Mouse (Mus musculus) midbrain, embryonic 12.5 days (tissue): ENCODE results near the gene Ddr1. TPM values are rescaled to one million over a fixed set of nuclear protein-coding genes. Genes with fewer than 3 reads are reported as not detected.
A peak's percentile ranks its signal among the peaks of the same experiment; 100 is the strongest.

Experiments
- ATAC-seq: fragments of 200-750 bp; cut with Nextera tagmentation; 2 replicates; pipeline ENCODE4 v1.8.0; 2017; ENCODE audit warnings: low read depth, moderate TSS enrichment, moderate library complexity; ENCODE audit not compliant: low FRiP score
- H3K27ac ChIP-seq: fragments of 300-500 bp; sonication (generic); replicated peaks from 2 replicates; pipeline ENCODE4 v1.5.1; 2016; ENCODE audit warnings: mild to moderate bottlenecking
- H3K27me3 ChIP-seq: fragments of 300-500 bp; sonication (generic); 2 replicates; pipeline ENCODE4 v1.6.1; 2016; ENCODE audit warnings: mild to moderate bottlenecking
- H3K36me3 ChIP-seq: fragments of 300-500 bp; sonication (generic); 2 replicates; pipeline ENCODE4 v1.6.1; 2016
- H3K4me1 ChIP-seq: fragments of 300-500 bp; sonication (generic); 2 replicates; pipeline ENCODE4 v1.6.1; 2016
- H3K4me2 ChIP-seq: fragments of 300-500 bp; sonication (generic); replicated peaks from 2 replicates; pipeline ENCODE4 v1.6.1; 2016; ENCODE audit warnings: mild to moderate bottlenecking, moderate library complexity
- H3K4me3 ChIP-seq: fragments of 300-500 bp; sonication (generic); 2 replicates; pipeline ENCODE4 v1.5.1; 2016; ENCODE audit warnings: mild to moderate bottlenecking
- H3K9ac ChIP-seq: fragments of 300-500 bp; sonication (generic); replicated peaks from 2 replicates; pipeline ENCODE4 v1.6.1; 2016; ENCODE audit warnings: mild to moderate bottlenecking, moderate library complexity
- H3K9me3 ChIP-seq: fragments of 300-500 bp; sonication (generic); 2 replicates; pipeline ENCODE4 v1.6.1; 2016; ENCODE audit warnings: mild to moderate bottlenecking
- WGBS: fragments of 180-500 bp; shearing (Covaris S2); methylation state at CpG from one replicate; pipeline ENCODE4 v1.1.7; 2016; 5-methylcytosine and 5-hydroxymethylcytosine counted together
- polyA plus RNA-seq: library from polyadenylated mRNA; unstranded; fragments of >200 nt; fragmentation: Nextera tagmentation; extraction: Ambion mirVana; gene quantifications from 2 replicates; pipeline ENCODE4 v1.2.1, GENCODE M21; 2016

Ddr1 gene
- polyA plus RNA-seq, 1 experiment from 2014 or later: 201 TPM

- H3K9me3 ChIP-seq: no peaks in the 10 kb centered on the region
- peaks cover 58% of the 10 kb centered on the region for H3K4me1 ChIP-seq
- peaks cover 14% of the 10 kb centered on the region for H3K36me3 ChIP-seq
- H3K27me3 ChIP-seq: no peaks in the 10 kb centered on the region
- under 1% methylated on average over 50 of the region's 66 CpGs for WGBS
- peak; percentile 25 for ATAC-seq
- peak overlapping the region; percentile 89 for H3K4me3 ChIP-seq
- H3K27ac ChIP-seq: peak overlapping the region; percentile 100
- peak overlapping the region; percentile 84 for H3K4me2 ChIP-seq
- H3K9ac ChIP-seq: peak overlapping the region; percentile 94
Measured at GRCm38 (mm10) chr17:35700371-35700961, 4.0 kb downstream of the Ddr1 start.

- Histone ChIP-seq H3K4me1 (peaks cover 53% of the 10 kb centered on the region), H3K27ac (peak overlapping the region; percentile 100), H3K36me3 (peaks cover 20% of the 10 kb centered on the region), H3K9ac (peak overlapping the region; percentile 94), H3K27me3 (no peaks in the 10 kb centered on the region), H3K4me3 (peak overlapping the region; percentile 89), H3K4me2 (peak overlapping the region; percentile 84), H3K9me3 (no peaks in the 10 kb centered on the region)
- ATAC-seq: no peak
- WGBS: 2% methylated on average over 19 of the region's 19 CpGs
Measured at GRCm38 (mm10) chr17:35699919-35700318, 4.5 kb downstream of the Ddr1 start.

DNA sequence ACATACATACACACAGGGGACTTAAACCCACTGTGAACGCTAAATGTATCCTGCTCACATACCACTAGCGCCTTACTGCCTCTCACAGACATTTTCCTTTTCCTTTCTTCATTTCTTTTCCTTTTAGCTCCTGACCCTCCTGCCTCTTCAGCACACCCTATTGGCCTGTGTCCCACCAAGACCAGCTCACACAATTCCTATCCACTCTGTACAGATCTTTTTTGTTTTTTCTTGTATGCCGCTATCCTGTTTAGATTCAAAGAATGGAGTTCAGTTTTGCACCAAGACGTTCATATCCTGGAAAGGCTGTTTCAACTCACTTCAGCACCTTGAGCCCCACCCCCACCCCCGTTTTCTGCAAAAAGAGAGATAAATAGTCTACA, 5.9 kb downstream of the Ddr1 start:
- Histone ChIP-seq H3K9ac (peak overlapping the region; percentile 68), H3K4me1 (peaks cover 47% of the 10 kb centered on the region), H3K4me2 (peak overlapping the region; percentile 84), H3K36me3 (peaks cover 27% of the 10 kb centered on the region), H3K27me3 (no peaks in the 10 kb centered on the region), H3K27ac (peak overlapping the region; percentile 100), H3K9me3 (no peaks in the 10 kb centered on the region), H3K4me3 (peak overlapping the region; percentile 44)
- ATAC-seq: no peak
- WGBS: 22% methylated on average over 5 of the region's 5 CpGs

- ATAC-seq: peak; percentile 72
- Histone ChIP-seq H3K36me3 (peaks cover 33% of the 10 kb centered on the region), H3K4me1 (peaks cover 47% of the 10 kb centered on the region), H3K9ac (peak overlapping the region; percentile 68), H3K9me3 (no peaks in the 10 kb centered on the region), H3K4me3 (peak overlapping the region; percentile 44), H3K27me3 (no peaks in the 10 kb centered on the region), H3K27ac (peak overlapping the region; percentile 100), H3K4me2 (peak overlapping the region; percentile 84)
- 1% methylated on average over 16 of the region's 16 CpGs for WGBS
Measured at GRCm38 (mm10) chr17:35697759-35698500, 6.5 kb downstream of the Ddr1 start.

GRCm38 (mm10) chr17:35697429-35697758, 7.0 kb downstream of the Ddr1 start:
- peaks cover 38% of the 10 kb centered on the region for H3K36me3 ChIP-seq

GRCm38 (mm10) chr17:35696691-35697090, 7.7 kb downstream of the Ddr1 start:
- Histone ChIP-seq H3K4me1 (peaks cover 36% of the 10 kb centered on the region), H3K4me2 (peak overlapping the region; percentile 84), H3K9ac (peak overlapping the region; percentile 68), H3K27me3 (no peaks in the 10 kb centered on the region), H3K4me3 (peak overlapping the region; percentile 44), H3K27ac (peak overlapping the region; percentile 100), H3K9me3 (no peaks in the 10 kb centered on the region), H3K36me3 (peaks cover 45% of the 10 kb centered on the region)
- 61% methylated on average over 6 of the region's 6 CpGs for WGBS
- ATAC-seq: no peak

More at GRCm38 (mm10) chr17:35697429-35697758, 7.0 kb downstream of the Ddr1 start:
- peak overlapping the region; percentile 100 for H3K27ac ChIP-seq
- H3K9me3 ChIP-seq: no peaks in the 10 kb centered on the region
- ATAC-seq: no peak; the same call in 1 of the 2 replicates
- peak overlapping the region; percentile 44 for H3K4me3 ChIP-seq
- H3K27me3 ChIP-seq: no peaks in the 10 kb centered on the region
- H3K9ac ChIP-seq: peak overlapping the region; percentile 68
- H3K4me1 ChIP-seq: peaks cover 43% of the 10 kb centered on the region
- 13% methylated on average over 1 of the region's 1 CpGs for WGBS
- H3K4me2 ChIP-seq: peak overlapping the region; percentile 84

DNA sequence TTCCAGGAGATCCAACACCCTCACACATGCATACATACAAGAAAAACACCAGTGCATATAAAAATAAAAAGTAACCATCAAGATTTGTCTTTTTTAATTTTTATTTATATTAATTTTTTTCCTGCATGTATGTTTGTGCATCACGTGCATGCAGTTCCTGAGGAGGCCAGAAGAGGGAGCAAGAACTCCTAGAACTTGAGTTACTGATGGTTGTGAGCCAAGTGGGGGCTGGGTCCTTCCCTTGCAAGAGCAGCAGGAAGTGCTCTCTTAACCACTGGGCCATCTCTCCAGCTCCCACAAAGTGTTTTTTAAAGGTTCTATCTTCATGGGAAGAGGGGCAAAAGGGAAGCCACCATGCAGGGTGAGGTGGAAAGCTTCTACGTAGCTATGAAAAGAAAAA, 9.1 kb downstream of the Ddr1 start:
- H3K4me2 ChIP-seq: no peak overlapping the region
- no peaks in the 10 kb centered on the region for H3K9me3 ChIP-seq
- 0 out of 2 replicates have a peak, but pooled peaks cover 3% of the 10 kb centered on the region for H3K27me3 ChIP-seq
- H3K9ac ChIP-seq: no peak overlapping the region
- H3K36me3 ChIP-seq: peaks cover 59% of the 10 kb centered on the region
- no peak overlapping the region for H3K27ac ChIP-seq
- 94% methylated on average over 2 of the region's 2 CpGs for WGBS
- peaks cover 36% of the 10 kb centered on the region for H3K4me1 ChIP-seq
- ATAC-seq: no peak
- H3K4me3 ChIP-seq: no peak overlapping the region

GRCm38 (mm10) chr17:35693906-35694305, 10.5 kb downstream of the Ddr1 start:
- H3K9me3 ChIP-seq: no peaks in the 10 kb centered on the region
- peaks cover 25% of the 10 kb centered on the region for H3K4me1 ChIP-seq
- no peak overlapping the region for H3K9ac ChIP-seq
- H3K36me3 ChIP-seq: peaks cover 66% of the 10 kb centered on the region
- 0 out of 2 replicates have a peak, but pooled peaks cover 3% of the 10 kb centered on the region for H3K27me3 ChIP-seq
- 95% methylated on average over 5 of the region's 5 CpGs for WGBS
- no peak overlapping the region for H3K4me3 ChIP-seq
- no peak for ATAC-seq
- no peak overlapping the region for H3K27ac ChIP-seq
- H3K4me2 ChIP-seq: no peak overlapping the region

DNA sequence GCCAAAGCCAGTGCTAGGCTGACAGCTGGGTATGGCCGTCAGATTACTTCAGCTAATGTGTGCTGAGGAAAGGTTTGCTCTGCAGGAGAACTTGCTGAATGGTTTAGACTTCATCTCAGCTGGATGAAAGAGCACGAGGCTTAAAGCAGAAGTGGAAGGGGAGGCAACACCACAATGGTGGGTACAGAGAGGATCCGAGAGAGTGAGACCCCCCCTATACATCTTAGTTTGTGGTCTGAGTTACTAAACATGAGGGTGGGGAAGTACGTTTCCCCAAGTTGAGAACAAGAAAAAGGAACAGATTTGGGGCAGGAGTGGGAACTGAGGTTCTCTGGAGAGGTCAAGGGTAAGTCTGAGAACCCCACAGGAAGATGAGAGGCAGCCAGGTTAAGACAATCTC, 12.1 kb downstream of the Ddr1 start:
- Histone ChIP-seq H3K27me3 (0 out of 2 replicates have a peak, but pooled peaks cover 3% of the 10 kb centered on the region), H3K4me2 (no peak overlapping the region), H3K4me3 (no peak overlapping the region), H3K36me3 (peaks cover 81% of the 10 kb centered on the region), H3K27ac (no peak overlapping the region), H3K9ac (no peak overlapping the region), H3K4me1 (peaks cover 9% of the 10 kb centered on the region), H3K9me3 (no peaks in the 10 kb centered on the region)
- ATAC-seq: no peak
- WGBS: 84% methylated on average over 4 of the region's 4 CpGs

DNA sequence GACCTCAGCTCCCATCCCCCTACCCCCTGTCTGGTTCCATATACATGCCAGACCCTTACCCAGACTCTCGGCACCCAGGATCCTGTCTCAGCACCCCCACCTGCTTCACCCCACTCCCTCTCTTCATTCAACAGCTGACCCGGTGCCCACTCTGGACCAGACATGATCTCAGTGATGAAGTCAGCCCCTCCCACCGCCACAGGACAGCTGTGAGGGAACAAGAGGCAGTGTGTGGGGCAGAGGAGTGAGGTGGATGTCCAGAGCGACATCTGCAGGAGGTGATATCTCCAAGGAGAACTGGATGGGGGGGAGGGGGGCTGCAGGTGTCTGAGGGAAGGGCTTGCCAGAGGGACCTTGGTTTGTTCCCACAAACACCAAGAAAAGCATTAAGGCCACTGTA, 12.6 kb downstream of the Ddr1 start:
- ATAC-seq: no peak
- Histone ChIP-seq H3K27ac (no peak overlapping the region), H3K4me1 (peaks cover 4% of the 10 kb centered on the region), H3K9ac (no peak overlapping the region), H3K9me3 (no peaks in the 10 kb centered on the region), H3K4me2 (no peak overlapping the region), H3K27me3 (0 out of 2 replicates have a peak, but pooled peaks cover 3% of the 10 kb centered on the region), H3K4me3 (no peak overlapping the region), H3K36me3 (peaks cover 87% of the 10 kb centered on the region)
- WGBS: 85% methylated on average over 4 of the region's 4 CpGs

- WGBS: 93% methylated on average over 18 of the region's 18 CpGs
- no peak for ATAC-seq
- Histone ChIP-seq H3K9me3 (no peaks in the 10 kb centered on the region), H3K27me3 (0 out of 2 replicates have a peak, but pooled peaks cover 3% of the 10 kb centered on the region), H3K9ac (no peak overlapping the region), H3K4me1 (peaks cover 16% of the 10 kb centered on the region), H3K27ac (0 out of 2 replicates have a peak overlapping the region, but pooled peaks have one; percentile 15), H3K4me3 (no peak overlapping the region), H3K4me2 (no peak overlapping the region), H3K36me3 (peaks cover 93% of the 10 kb centered on the region)
Measured at GRCm38 (mm10) chr17:35689936-35690645, 14.3 kb downstream of the Ddr1 start.
